Mouse (Mus musculus) liver, embryonic 16.5 days (tissue): Measurements from ENCODE around the gene Gstm2. TPM values are rescaled to one million over a fixed set of nuclear protein-coding genes. Genes with fewer than 3 reads are reported as not detected.
"Not testable (repeated sequence)": the region's sequence is repeated elsewhere in the genome, so short reads cannot be mapped to it uniquely, and the experiment has no call there.

Source experiments
- ATAC-seq: fragments of 200-750 bp; cut with Nextera tagmentation; 2 replicates; pipeline ENCODE4 v1.8.0; 2017; ENCODE audit warnings: low read depth, mild to moderate bottlenecking, moderate number of reproducible peaks, moderate library complexity
- H3K27ac ChIP-seq: fragments of 300-500 bp; sonication (generic); 2 replicates; pipeline ENCODE4 v1.5.1; 2014; ENCODE audit warnings: mild to moderate bottlenecking, low read length
- H3K27me3 ChIP-seq: fragments of 300-500 bp; sonication (generic); 2 replicates; pipeline ENCODE4 v1.6.1; 2014; ENCODE audit warnings: low read depth, low read length, mixed read lengths; ENCODE audit not compliant: control insufficient read depth, insufficient read depth
- H3K36me3 ChIP-seq: fragments of 300-500 bp; sonication (generic); 2 replicates; pipeline ENCODE4 v1.6.1; 2014; ENCODE audit warnings: mild to moderate bottlenecking; ENCODE audit not compliant: control insufficient read depth, insufficient read depth
- H3K4me1 ChIP-seq: fragments of 300-500 bp; sonication (generic); 2 replicates; pipeline ENCODE4 v1.6.1; 2014; ENCODE audit warnings: low read depth, low read length, mixed read lengths; ENCODE audit not compliant: control insufficient read depth
- H3K4me2 ChIP-seq: fragments of 300-500 bp; sonication (generic); 2 replicates; pipeline ENCODE4 v1.6.1; 2014; ENCODE audit warnings: low read depth, low read length, mixed read lengths
- H3K4me3 ChIP-seq: fragments of 300-500 bp; sonication (generic); 2 replicates; pipeline ENCODE4 v1.5.1; 2014; ENCODE audit warnings: low read depth, mild to moderate bottlenecking, low read length
- H3K9ac ChIP-seq: fragments of 300-500 bp; sonication (generic); 2 replicates; pipeline ENCODE4 v1.6.1; 2014; ENCODE audit warnings: low read depth, low read length
- H3K9me3 ChIP-seq: fragments of 300-500 bp; sonication (generic); replicated peaks from 2 replicates; pipeline ENCODE4 v1.6.1; 2016; ENCODE audit warnings: low read length; ENCODE audit not compliant: control insufficient read depth
- WGBS: fragments of 180-500 bp; shearing (Covaris S2); extraction: QIAGEN DNeasy Blood & Tissue Kit; methylation state at CpG from one replicate; pipeline ENCODE4 v1.1.7; 2014; ENCODE audit not compliant: insufficient replicate concordance; 5-methylcytosine and 5-hydroxymethylcytosine counted together
- polyA plus RNA-seq: library from polyadenylated mRNA; unstranded; fragments of >200 nt; fragmentation: Nextera tagmentation; extraction: Ambion mirVana; gene quantifications from 2 replicates; pipeline ENCODE4 v1.2.1, GENCODE M21; 2015

Gene Gstm2
- polyA plus RNA-seq = 6.9 and 10.4 TPM in 2 replicates

GRCm38 (mm10) chr3:107986041-107986562, at the start of gene Gstm2:
Gstm2 (minus strand) TSS chr3:107986453.
- peak; percentile 54 for ATAC-seq

GRCm38 (mm10) chr3:108033156-108033555, 46.9 kb upstream of the Gstm2 start:
- Histone ChIP-seq H3K27ac (no peak overlapping the region), H3K9me3 (no peaks in the 10 kb centered on the region), H3K4me3 (no peak overlapping the region), H3K4me1 (no peaks in the 10 kb centered on the region; the same call in 1 of the 2 replicates), H3K36me3 (no peaks in the 10 kb centered on the region), H3K9ac (no peak overlapping the region), H3K27me3 (no peaks in the 10 kb centered on the region), H3K4me2 (no peak overlapping the region)
- no peak for ATAC-seq
- WGBS = 58% methylated on average over 5 of the region's 5 CpGs

More at GRCm38 (mm10) chr3:107986041-107986562, at the start of gene Gstm2:
- Histone ChIP-seq H3K4me3 (no peak within 1 kb of the TSS), H3K27me3 (no peaks in the 10 kb centered on the region), H3K4me2 (no peak within 1 kb of the TSS), H3K4me1 (no peaks in the 10 kb centered on the region), H3K9ac (no peak within 1 kb of the TSS), H3K36me3 (no peaks in the 10 kb centered on the region), H3K9me3 (no peaks in the 10 kb centered on the region), H3K27ac (no peak within 1 kb of the TSS)
- 44% methylated on average over 8 of the region's 8 CpGs for WGBS

- ATAC-seq = no peak
- Histone ChIP-seq H3K36me3 (no peaks in the 10 kb centered on the region), H3K27me3 (no peaks in the 10 kb centered on the region), H3K27ac (no peak overlapping the region), H3K9me3 (no peaks in the 10 kb centered on the region), H3K9ac (no peak overlapping the region), H3K4me2 (no peak overlapping the region), H3K4me1 (no peaks in the 10 kb centered on the region; the same call in 1 of the 2 replicates), H3K4me3 (no peak overlapping the region)
Measured at GRCm38 (mm10) chr3:108032113-108032512, 45.9 kb upstream of the Gstm2 start.

GRCm38 (mm10) chr3:108028641-108029365, 42.5 kb upstream of the Gstm2 start:
- no peak overlapping the region for H3K9ac ChIP-seq
- ATAC-seq = no peak
- no peak overlapping the region for H3K4me2 ChIP-seq
- H3K36me3 ChIP-seq = no peaks in the 10 kb centered on the region
- peaks cover 3% of the 10 kb centered on the region for H3K4me1 ChIP-seq
- 61% methylated on average over 4 of the region's 4 CpGs for WGBS
- H3K4me3 ChIP-seq = no peak overlapping the region
- no peak overlapping the region for H3K27ac ChIP-seq
- no peaks in the 10 kb centered on the region for H3K9me3 ChIP-seq
- H3K27me3 ChIP-seq = no peaks in the 10 kb centered on the region

DNA sequence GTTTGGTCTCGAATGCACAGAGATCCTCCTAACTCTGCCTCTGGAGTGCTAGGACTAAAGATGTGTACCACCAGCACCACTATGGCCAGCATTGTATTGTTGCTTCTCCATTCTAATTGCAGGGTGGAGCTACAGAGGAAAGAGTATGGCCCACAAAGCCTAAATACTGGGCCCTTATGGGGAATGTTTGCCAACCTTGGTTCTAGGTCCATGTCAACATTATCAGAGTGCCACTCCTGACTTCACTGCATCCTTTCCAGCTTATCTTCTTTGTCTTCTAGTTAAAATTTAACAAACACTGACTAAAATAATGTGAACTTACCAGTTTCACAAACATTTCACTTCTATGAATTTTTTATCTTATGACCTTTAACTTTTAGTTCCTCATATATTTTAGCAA, 40.3 kb upstream of the Gstm2 start:
- no peaks in the 10 kb centered on the region for H3K36me3 ChIP-seq
- no peaks in the 10 kb centered on the region for H3K27me3 ChIP-seq
- H3K27ac ChIP-seq = peak overlapping the region; percentile 42; the same call in 1 of the 2 replicates
- H3K4me1 ChIP-seq = peaks cover 10% of the 10 kb centered on the region
- ATAC-seq = 0 out of 2 replicates have a peak, but pooled peaks have one; percentile 20
- H3K9ac ChIP-seq = no peak overlapping the region
- H3K4me2 ChIP-seq = no peak overlapping the region
- WGBS = 36% methylated on average over 1 of the region's 1 CpGs
- H3K4me3 ChIP-seq = no peak overlapping the region
- H3K9me3 ChIP-seq = no peaks in the 10 kb centered on the region

GRCm38 (mm10) chr3:108026049-108026448, 39.8 kb upstream of the Gstm2 start:
- H3K9ac ChIP-seq = no peak overlapping the region
- H3K4me1 ChIP-seq = peaks cover 10% of the 10 kb centered on the region
- H3K9me3 ChIP-seq = no peaks in the 10 kb centered on the region
- no peaks in the 10 kb centered on the region for H3K27me3 ChIP-seq
- H3K4me3 ChIP-seq = no peak overlapping the region
- no peak overlapping the region for H3K4me2 ChIP-seq
- H3K36me3 ChIP-seq = no peaks in the 10 kb centered on the region
- peak overlapping the region; percentile 42; the same call in 1 of the 2 replicates for H3K27ac ChIP-seq
- ATAC-seq = no peak
- 33% methylated on average over 5 of the region's 5 CpGs for WGBS

GRCm38 (mm10) chr3:108025318-108025717, 39.1 kb upstream of the Gstm2 start:
- no peak overlapping the region for H3K4me3 ChIP-seq
- ATAC-seq = peak; percentile 79
- no peaks in the 10 kb centered on the region for H3K27me3 ChIP-seq
- peaks cover 10% of the 10 kb centered on the region for H3K4me1 ChIP-seq
- peak overlapping the region; percentile 21; the same call in 1 of the 2 replicates for H3K27ac ChIP-seq
- H3K9me3 ChIP-seq = no peaks in the 10 kb centered on the region
- H3K36me3 ChIP-seq = no peaks in the 10 kb centered on the region
- no peak overlapping the region for H3K9ac ChIP-seq
- H3K4me2 ChIP-seq = no peak overlapping the region
- 51% methylated on average over 4 of the region's 4 CpGs for WGBS

- Histone ChIP-seq H3K27ac (peak overlapping the region; percentile 9), H3K4me2 (no peak overlapping the region)
Measured at GRCm38 (mm10) chr3:108022650-108023049, 36.4 kb upstream of the Gstm2 start.

GRCm38 (mm10) chr3:108020351-108021022, 34.2 kb upstream of the Gstm2 start:
- not testable (repeated sequence) for H3K4me2 ChIP-seq, H3K9ac ChIP-seq, H3K36me3 ChIP-seq, ATAC-seq, H3K27me3 ChIP-seq, H3K27ac ChIP-seq, H3K9me3 ChIP-seq, H3K4me3 ChIP-seq
- 55% methylated on average over 11 of the region's 11 CpGs for WGBS
- peaks cover 12% of the 10 kb centered on the region for H3K4me1 ChIP-seq

More at GRCm38 (mm10) chr3:108022650-108023049, 36.4 kb upstream of the Gstm2 start:
- H3K9ac ChIP-seq = no peak overlapping the region
- H3K9me3 ChIP-seq = no peaks in the 10 kb centered on the region
- 48% methylated on average over 6 of the region's 6 CpGs for WGBS
- ATAC-seq = no peak
- H3K4me3 ChIP-seq = no peak overlapping the region
- H3K36me3 ChIP-seq = no peaks in the 10 kb centered on the region
- peaks cover 15% of the 10 kb centered on the region for H3K4me1 ChIP-seq
- H3K27me3 ChIP-seq = no peaks in the 10 kb centered on the region
